Mouse (Mus musculus) limb, embryonic 15.5 days (tissue): ENCODE data around the gene Gm20388. TPM values are rescaled to one million over a fixed set of nuclear protein-coding genes. Genes with fewer than 3 reads are reported as not detected.

Experiments
- ATAC-seq: fragments of 200-750 bp; cut with Nextera tagmentation; 2 replicates; pipeline ENCODE4 v1.8.0; 2017; ENCODE audit warnings: low read depth, moderate TSS enrichment; ENCODE audit not compliant: insufficient number of reproducible peaks, low FRiP score, low TSS enrichment
- H3K27ac ChIP-seq: fragments of 300-500 bp; sonication (generic); 2 replicates; pipeline ENCODE4 v1.5.1; 2015; ENCODE audit warnings: moderate library complexity, mild to moderate bottlenecking, inconsistent platforms
- H3K27me3 ChIP-seq: fragments of 300-500 bp; sonication (generic); 2 replicates; pipeline ENCODE4 v1.6.1; 2015; ENCODE audit warnings: inconsistent platforms
- H3K36me3 ChIP-seq: fragments of 300-500 bp; sonication (generic); 2 replicates; pipeline ENCODE4 v1.6.1; 2015; ENCODE audit warnings: inconsistent platforms
- H3K4me1 ChIP-seq: fragments of 300-500 bp; sonication (generic); 2 replicates; pipeline ENCODE4 v1.6.1; 2015; ENCODE audit warnings: inconsistent platforms
- H3K4me2 ChIP-seq: fragments of 300-500 bp; sonication (generic); 2 replicates; pipeline ENCODE4 v1.6.1; 2015; ENCODE audit warnings: mild to moderate bottlenecking, inconsistent platforms
- H3K4me3 ChIP-seq: fragments of 300-500 bp; sonication (generic); 2 replicates; pipeline ENCODE4 v1.5.1; 2015; ENCODE audit warnings: mild to moderate bottlenecking, inconsistent platforms
- H3K9ac ChIP-seq: fragments of 300-500 bp; sonication (generic); 2 replicates; pipeline ENCODE4 v1.6.1; 2015; ENCODE audit warnings: inconsistent platforms
- H3K9me3 ChIP-seq: fragments of 300-500 bp; sonication (generic); 2 replicates; pipeline ENCODE4 v1.6.1; 2016; ENCODE audit warnings: inconsistent platforms
- WGBS: fragments of 180-500 bp; shearing (Covaris S2); methylation state at CpG from one replicate; pipeline ENCODE4 v1.1.7; 2015; 5-methylcytosine and 5-hydroxymethylcytosine counted together
- polyA plus RNA-seq: library from polyadenylated mRNA; unstranded; fragments of >200 nt; fragmentation: Nextera tagmentation; extraction: Ambion mirVana; gene quantifications from 2 replicates; pipeline ENCODE4 v1.2.1, GENCODE M21; 2015

Gene Gm20388
- polyA plus RNA-seq, 1 experiment from 2014 or later = 4.9 TPM

DNA sequence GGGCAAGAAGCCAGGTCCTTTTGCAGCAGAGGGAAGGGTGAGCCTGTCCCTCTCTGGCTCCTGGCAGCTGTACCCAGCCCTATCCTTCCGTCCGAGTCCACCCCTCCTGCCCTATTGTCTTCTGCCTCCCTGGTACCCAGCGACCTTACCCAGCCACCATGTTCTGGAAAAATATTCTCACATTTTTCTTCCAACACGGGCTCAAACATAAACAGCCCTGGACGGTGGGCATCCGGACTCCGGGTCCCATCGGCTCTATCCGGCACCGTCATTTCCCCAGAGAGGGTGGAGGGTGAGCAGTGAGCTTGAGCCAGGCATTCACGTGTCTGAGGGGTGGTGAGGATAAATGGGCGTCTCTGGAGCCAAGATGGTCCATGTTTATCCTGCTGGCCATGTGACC is 920.0 kb downstream of the Gm20388 start:
- Histone ChIP-seq H3K27me3 (peaks cover 63% of the 10 kb centered on the region), H3K9me3 (no peaks in the 10 kb centered on the region), H3K4me3 (no peak overlapping the region), H3K4me2 (no peak overlapping the region), H3K4me1 (0 out of 2 replicates have a peak, but pooled peaks cover 2% of the 10 kb centered on the region), H3K9ac (no peak overlapping the region), H3K27ac (no peak overlapping the region), H3K36me3 (no peaks in the 10 kb centered on the region)
- no peak for ATAC-seq
- WGBS = 75% methylated on average over 12 of the region's 12 CpGs

GRCm38 (mm10) chr8:120832022-120832421 is 921.4 kb downstream of the Gm20388 start:
- no peak overlapping the region for H3K9ac ChIP-seq
- no peaks in the 10 kb centered on the region for H3K9me3 ChIP-seq
- no peak overlapping the region for H3K27ac ChIP-seq
- no peaks in the 10 kb centered on the region for H3K36me3 ChIP-seq
- 0 out of 2 replicates have a peak, but pooled peaks cover 2% of the 10 kb centered on the region for H3K4me1 ChIP-seq
- 14% methylated on average over 13 of the region's 14 CpGs for WGBS
- no peak overlapping the region for H3K4me2 ChIP-seq
- peaks cover 74% of the 10 kb centered on the region for H3K27me3 ChIP-seq
- ATAC-seq = no peak
- H3K4me3 ChIP-seq = no peak overlapping the region

- Histone ChIP-seq H3K4me3 (no peak overlapping the region), H3K27me3 (peaks cover 70% of the 10 kb centered on the region), H3K4me2 (no peak overlapping the region), H3K27ac (no peak overlapping the region), H3K9me3 (no peaks in the 10 kb centered on the region), H3K9ac (no peak overlapping the region), H3K36me3 (no peaks in the 10 kb centered on the region), H3K4me1 (0 out of 2 replicates have a peak, but pooled peaks cover 2% of the 10 kb centered on the region)
- ATAC-seq = no peak
- WGBS = 26% methylated on average over 4 of the region's 4 CpGs
These were observed 922.6 kb downstream of the Gm20388 start for GRCm38 (mm10) chr8:120833196-120833595.

DNA sequence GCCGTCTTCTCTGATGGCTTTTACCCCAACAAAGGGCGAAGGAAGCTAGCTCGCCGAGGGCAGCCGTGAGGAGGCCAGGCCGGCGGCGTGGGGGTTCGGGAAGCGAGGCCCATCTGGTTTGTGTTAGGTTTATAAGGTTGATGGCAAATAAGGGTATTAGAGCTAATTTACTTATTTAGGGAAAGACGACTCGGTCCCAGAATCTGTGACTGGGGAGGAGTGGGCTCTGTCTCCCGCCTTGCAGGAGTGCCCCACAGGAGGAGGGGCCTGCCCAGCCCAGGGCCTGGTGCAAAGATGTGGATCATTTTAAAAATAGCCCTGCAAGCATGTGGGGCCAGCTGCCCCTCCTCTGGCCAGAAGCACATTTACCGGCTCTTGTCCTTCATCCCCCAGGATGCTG is 928.4 kb downstream of the Gm20388 start:
- H3K9ac ChIP-seq = no peak overlapping the region
- no peak overlapping the region for H3K4me3 ChIP-seq
- peaks cover 9% of the 10 kb centered on the region; the same call in 1 of the 2 replicates for H3K4me1 ChIP-seq
- H3K9me3 ChIP-seq = no peaks in the 10 kb centered on the region
- no peaks in the 10 kb centered on the region for H3K36me3 ChIP-seq
- H3K4me2 ChIP-seq = no peak overlapping the region
- no peak overlapping the region for H3K27ac ChIP-seq
- WGBS = 26% methylated on average over 14 of the region's 14 CpGs
- peaks cover 55% of the 10 kb centered on the region for H3K27me3 ChIP-seq
- no peak for ATAC-seq

DNA sequence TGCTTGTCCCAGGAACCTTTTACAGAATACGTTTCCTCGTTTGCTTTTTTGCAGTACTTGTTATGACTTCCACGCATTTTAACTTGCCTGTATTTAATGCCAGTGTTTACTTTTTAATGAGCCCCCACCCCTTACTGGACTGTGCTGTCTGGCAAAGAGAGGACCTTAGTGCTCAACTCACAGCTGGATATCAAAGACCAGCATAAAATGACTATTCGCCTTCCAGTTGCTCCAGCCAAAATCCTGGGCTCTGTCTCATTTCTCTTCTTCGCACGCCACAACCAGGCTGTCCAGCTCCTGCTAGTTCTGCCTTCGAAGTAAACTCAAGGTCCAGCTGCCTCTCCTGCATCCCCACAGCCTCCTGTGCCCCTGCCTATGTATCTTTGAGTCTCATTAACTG is 932.4 kb downstream of the Gm20388 start:
- Histone ChIP-seq H3K27me3 (peaks cover 28% of the 10 kb centered on the region), H3K9ac (no peak overlapping the region), H3K27ac (no peak overlapping the region), H3K4me3 (no peak overlapping the region), H3K36me3 (no peaks in the 10 kb centered on the region), H3K4me2 (no peak overlapping the region), H3K9me3 (no peaks in the 10 kb centered on the region), H3K4me1 (peaks cover 21% of the 10 kb centered on the region)
- WGBS = 41% methylated on average over 7 of the region's 7 CpGs
- no peak for ATAC-seq

GRCm38 (mm10) chr8:120846018-120846417 is 935.4 kb downstream of the Gm20388 start:
- H3K27me3 ChIP-seq = peaks cover 20% of the 10 kb centered on the region
- H3K4me3 ChIP-seq = no peak overlapping the region
- no peak overlapping the region for H3K27ac ChIP-seq
- no peak overlapping the region for H3K4me2 ChIP-seq
- H3K36me3 ChIP-seq = no peaks in the 10 kb centered on the region
- WGBS = 37% methylated on average over 5 of the region's 5 CpGs
- H3K4me1 ChIP-seq = peaks cover 12% of the 10 kb centered on the region; the same call in 1 of the 2 replicates
- no peaks in the 10 kb centered on the region for H3K9me3 ChIP-seq
- no peak for ATAC-seq
- no peak overlapping the region for H3K9ac ChIP-seq

GRCm38 (mm10) chr8:120847279-120847678 is 936.6 kb downstream of the Gm20388 start:
- H3K9me3 ChIP-seq = no peaks in the 10 kb centered on the region
- H3K27me3 ChIP-seq = peaks cover 16% of the 10 kb centered on the region
- ATAC-seq = no peak
- H3K9ac ChIP-seq = no peak overlapping the region
- H3K4me3 ChIP-seq = no peak overlapping the region
- no peak overlapping the region for H3K4me2 ChIP-seq
- H3K27ac ChIP-seq = no peak overlapping the region
- 5% methylated on average over 4 of the region's 4 CpGs for WGBS
- no peaks in the 10 kb centered on the region for H3K36me3 ChIP-seq
- H3K4me1 ChIP-seq = peaks cover 12% of the 10 kb centered on the region; the same call in 1 of the 2 replicates

DNA sequence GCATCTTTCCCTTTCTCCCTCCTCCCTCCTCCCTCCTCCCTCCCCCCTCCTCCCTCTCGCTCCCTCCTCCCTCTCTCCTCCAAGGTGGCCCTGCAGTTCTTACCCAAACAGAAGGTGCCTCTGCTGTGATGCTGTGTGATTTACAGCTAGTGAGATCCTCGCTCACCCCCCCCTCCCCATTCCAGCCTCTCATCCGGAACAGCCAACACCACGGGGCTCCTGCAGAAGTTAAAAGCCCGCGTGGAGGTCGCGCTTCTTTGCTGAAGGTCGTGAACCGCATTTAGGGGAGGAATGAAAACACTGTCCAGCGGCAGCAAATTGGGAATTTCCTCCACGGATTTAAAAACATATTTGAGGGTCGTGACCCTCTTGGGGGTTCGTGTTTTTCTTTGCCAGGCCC is 937.1 kb downstream of the Gm20388 start:
- Histone ChIP-seq H3K9me3 (no peaks in the 10 kb centered on the region), H3K9ac (no peak overlapping the region), H3K27me3 (peaks cover 16% of the 10 kb centered on the region), H3K4me1 (peaks cover 12% of the 10 kb centered on the region; the same call in 1 of the 2 replicates), H3K4me2 (0 out of 2 replicates have a peak overlapping the region, but pooled peaks have one; percentile 3), H3K27ac (no peak overlapping the region), H3K36me3 (no peaks in the 10 kb centered on the region), H3K4me3 (no peak overlapping the region)
- ATAC-seq = no peak
- WGBS = 4% methylated on average over 13 of the region's 14 CpGs

GRCm38 (mm10) chr8:120848434-120848833 is 937.8 kb downstream of the Gm20388 start:
- Histone ChIP-seq H3K27me3 (peaks cover 12% of the 10 kb centered on the region), H3K4me2 (no peak overlapping the region)
- no peak for ATAC-seq

GRCm38 (mm10) chr8:120851411-120851810 is 940.8 kb downstream of the Gm20388 start:
- Histone ChIP-seq H3K4me1 (peaks cover 8% of the 10 kb centered on the region; the same call in 1 of the 2 replicates), H3K4me3 (no peak overlapping the region), H3K27ac (no peak overlapping the region), H3K36me3 (no peaks in the 10 kb centered on the region), H3K9me3 (no peaks in the 10 kb centered on the region), H3K27me3 (peaks cover 7% of the 10 kb centered on the region; the same call in 1 of the 2 replicates), H3K4me2 (no peak overlapping the region), H3K9ac (no peak overlapping the region)
- 70% methylated on average over 12 of the region's 12 CpGs for WGBS
- no peak for ATAC-seq

More at GRCm38 (mm10) chr8:120848434-120848833, 937.8 kb downstream of the Gm20388 start:
- no peak overlapping the region for H3K4me3 ChIP-seq
- H3K9me3 ChIP-seq = no peaks in the 10 kb centered on the region
- peaks cover 12% of the 10 kb centered on the region; the same call in 1 of the 2 replicates for H3K4me1 ChIP-seq
- 60% methylated on average over 4 of the region's 4 CpGs for WGBS
- H3K27ac ChIP-seq = no peak overlapping the region
- no peak overlapping the region for H3K9ac ChIP-seq
- no peaks in the 10 kb centered on the region for H3K36me3 ChIP-seq

GRCm38 (mm10) chr8:120859881-120860280 is 949.2 kb downstream of the Gm20388 start:
- Histone ChIP-seq H3K9me3 (no peaks in the 10 kb centered on the region), H3K27me3 (peaks cover 21% of the 10 kb centered on the region; the same call in 1 of the 2 replicates), H3K4me1 (peaks cover 13% of the 10 kb centered on the region), H3K9ac (no peak overlapping the region), H3K4me3 (no peak overlapping the region), H3K4me2 (no peak overlapping the region), H3K36me3 (no peaks in the 10 kb centered on the region), H3K27ac (no peak overlapping the region)
- WGBS = 78% methylated on average over 14 of the region's 14 CpGs
- ATAC-seq = no peak

- H3K36me3 ChIP-seq = no peaks in the 10 kb centered on the region
- no peak overlapping the region for H3K4me3 ChIP-seq
- H3K9me3 ChIP-seq = no peaks in the 10 kb centered on the region
- no peak for ATAC-seq
- WGBS = 39% methylated on average over 24 of the region's 24 CpGs
- H3K4me1 ChIP-seq = peaks cover 13% of the 10 kb centered on the region
- no peak overlapping the region for H3K4me2 ChIP-seq
- H3K27ac ChIP-seq = no peak overlapping the region
- peaks cover 24% of the 10 kb centered on the region; the same call in 1 of the 2 replicates for H3K27me3 ChIP-seq
- no peak overlapping the region for H3K9ac ChIP-seq
These were observed 949.9 kb downstream of the Gm20388 start for GRCm38 (mm10) chr8:120860423-120861126.
